Mouse (Mus musculus) kidney, embryonic 14.5 days (tissue): Measurements from ENCODE around the gene Acox1. TPM values are rescaled to one million over a fixed set of nuclear protein-coding genes. Genes with fewer than 3 reads are reported as not detected.

Experiments
- ATAC-seq: fragments of 200-750 bp; cut with Nextera tagmentation; 2 replicates; pipeline ENCODE4 v1.8.0; 2017; ENCODE audit warnings: moderate number of reproducible peaks, mild to moderate bottlenecking, moderate TSS enrichment, moderate library complexity; ENCODE audit not compliant: low FRiP score, low TSS enrichment
- H3K27ac ChIP-seq: fragments of 300-500 bp; sonication (generic); 2 replicates; pipeline ENCODE4 v1.5.1; 2014; ENCODE audit warnings: low read depth, mild to moderate bottlenecking, low read length, moderate library complexity, mixed read lengths
- H3K27me3 ChIP-seq: fragments of 300-500 bp; sonication (generic); 2 replicates; pipeline ENCODE4 v1.6.1; 2014; ENCODE audit warnings: mild to moderate bottlenecking, low read length; ENCODE audit not compliant: control insufficient read depth, insufficient read depth
- H3K36me3 ChIP-seq: fragments of 300-500 bp; sonication (generic); 2 replicates; pipeline ENCODE4 v1.6.1; 2014; ENCODE audit warnings: low read length, mixed read lengths; ENCODE audit not compliant: control insufficient read depth, insufficient read depth
- H3K4me1 ChIP-seq: fragments of 300-500 bp; sonication (generic); 2 replicates; pipeline ENCODE4 v1.6.1; 2014; ENCODE audit warnings: low read length, mixed read lengths; ENCODE audit not compliant: control insufficient read depth, insufficient read depth
- H3K4me2 ChIP-seq: fragments of 300-500 bp; sonication (generic); replicated peaks from 2 replicates; pipeline ENCODE4 v1.6.1; 2014; ENCODE audit warnings: low read depth, mild to moderate bottlenecking, low read length
- H3K4me3 ChIP-seq: fragments of 300-500 bp; sonication (generic); 2 replicates; pipeline ENCODE4 v1.5.1; 2014; ENCODE audit warnings: mild to moderate bottlenecking, low read length
- H3K9ac ChIP-seq: fragments of 300-500 bp; sonication (generic); 2 replicates; pipeline ENCODE4 v1.6.1; 2014; ENCODE audit warnings: low read depth, mild to moderate bottlenecking, low read length, moderate library complexity
- H3K9me3 ChIP-seq: fragments of 300-500 bp; sonication (generic); 2 replicates; pipeline ENCODE4 v1.6.1; 2016; ENCODE audit warnings: low read length; ENCODE audit not compliant: control insufficient read depth
- WGBS: fragments of 180-500 bp; shearing (Covaris S2); extraction: QIAGEN DNeasy Blood & Tissue Kit; methylation state at CpG from one replicate; pipeline ENCODE4 v1.1.7; 2014; 5-methylcytosine and 5-hydroxymethylcytosine counted together
- polyA plus RNA-seq: library from polyadenylated mRNA; unstranded; fragments of >200 nt; fragmentation: Nextera tagmentation; extraction: Ambion mirVana; gene quantifications from 2 replicates; pipeline ENCODE4 v1.2.1, GENCODE M21; 2014

The Acox1 gene
- polyA plus RNA-seq, 1 experiment from 2014 or later: 27.4 TPM

GRCm38 (mm10) chr11:116203150-116203549 is 4.3 kb upstream of the Acox1 start:
- Histone ChIP-seq H3K9ac (no peak overlapping the region), H3K36me3 (peaks cover 16% of the 10 kb centered on the region), H3K4me1 (peaks cover 1% of the 10 kb centered on the region; the same call in 1 of the 2 replicates), H3K4me3 (no peak overlapping the region), H3K9me3 (no peaks in the 10 kb centered on the region), H3K4me2 (no peak overlapping the region), H3K27ac (no peak overlapping the region), H3K27me3 (no peaks in the 10 kb centered on the region)
- ATAC-seq: no peak
- WGBS: 78% methylated on average over 3 of the region's 3 CpGs

GRCm38 (mm10) chr11:116201151-116201550 is 2.3 kb upstream of the Acox1 start:
- Histone ChIP-seq H3K4me3 (no peak overlapping the region), H3K4me2 (no peak overlapping the region), H3K4me1 (peaks cover 11% of the 10 kb centered on the region; the same call in 1 of the 2 replicates), H3K9me3 (no peaks in the 10 kb centered on the region), H3K9ac (no peak overlapping the region), H3K36me3 (peaks cover 14% of the 10 kb centered on the region), H3K27me3 (no peaks in the 10 kb centered on the region), H3K27ac (no peak overlapping the region)
- 77% methylated on average over 2 of the region's 2 CpGs for WGBS
- ATAC-seq: no peak

- Histone ChIP-seq H3K4me1 (peaks cover 11% of the 10 kb centered on the region; the same call in 1 of the 2 replicates), H3K4me2 (peak overlapping the region; percentile 78), H3K9me3 (no peaks in the 10 kb centered on the region), H3K4me3 (peak overlapping the region; percentile 50), H3K36me3 (peaks cover 11% of the 10 kb centered on the region; the same call in 1 of the 2 replicates), H3K27ac (peak overlapping the region; percentile 86), H3K27me3 (no peaks in the 10 kb centered on the region), H3K9ac (peak overlapping the region; percentile 77)
- WGBS: 20% methylated on average over 13 of the region's 13 CpGs
- no peak for ATAC-seq
Measured at GRCm38 (mm10) chr11:116198132-116198531, 713 bp downstream of the Acox1 start.

GRCm38 (mm10) chr11:116197584-116197906 is 1.3 kb downstream of the Acox1 start:
- H3K27me3 ChIP-seq: no peaks in the 10 kb centered on the region
- H3K36me3 ChIP-seq: peaks cover 11% of the 10 kb centered on the region; the same call in 1 of the 2 replicates
- WGBS: 87% methylated on average over 6 of the region's 6 CpGs
- H3K27ac ChIP-seq: no peak overlapping the region
- no peak overlapping the region; the same call in 1 of the 2 replicates for H3K4me3 ChIP-seq
- H3K4me1 ChIP-seq: peaks cover 11% of the 10 kb centered on the region; the same call in 1 of the 2 replicates
- peak overlapping the region; percentile 78; the same call in 1 of the 2 replicates for H3K4me2 ChIP-seq
- no peak overlapping the region for H3K9ac ChIP-seq
- no peak for ATAC-seq
- H3K9me3 ChIP-seq: no peaks in the 10 kb centered on the region

GRCm38 (mm10) chr11:116196866-116197583 is 1.8 kb downstream of the Acox1 start:
- Histone ChIP-seq H3K4me2 (peak overlapping the region; percentile 78; the same call in 1 of the 2 replicates), H3K27ac (no peak overlapping the region), H3K4me3 (no peak overlapping the region; the same call in 1 of the 2 replicates), H3K9me3 (no peaks in the 10 kb centered on the region), H3K4me1 (peaks cover 11% of the 10 kb centered on the region; the same call in 1 of the 2 replicates), H3K27me3 (no peaks in the 10 kb centered on the region), H3K9ac (no peak overlapping the region), H3K36me3 (peaks cover 11% of the 10 kb centered on the region; the same call in 1 of the 2 replicates)
- no peak for ATAC-seq
- 95% methylated on average over 18 of the region's 18 CpGs for WGBS

- peaks cover 11% of the 10 kb centered on the region; the same call in 1 of the 2 replicates for H3K36me3 ChIP-seq
- H3K9ac ChIP-seq: no peak overlapping the region
- no peak overlapping the region for H3K4me2 ChIP-seq
- 88% methylated on average over 3 of the region's 3 CpGs for WGBS
- no peak for ATAC-seq
- no peaks in the 10 kb centered on the region for H3K9me3 ChIP-seq
- H3K27me3 ChIP-seq: no peaks in the 10 kb centered on the region
- no peak overlapping the region for H3K4me3 ChIP-seq
- no peak overlapping the region for H3K27ac ChIP-seq
- H3K4me1 ChIP-seq: peaks cover 11% of the 10 kb centered on the region; the same call in 1 of the 2 replicates
Measured at GRCm38 (mm10) chr11:116196336-116196735, 2.5 kb downstream of the Acox1 start.

- Histone ChIP-seq H3K9me3 (no peaks in the 10 kb centered on the region), H3K4me1 (peaks cover 11% of the 10 kb centered on the region; the same call in 1 of the 2 replicates), H3K27me3 (no peaks in the 10 kb centered on the region), H3K9ac (no peak overlapping the region), H3K4me2 (no peak overlapping the region), H3K4me3 (no peak overlapping the region), H3K27ac (no peak overlapping the region), H3K36me3 (peaks cover 11% of the 10 kb centered on the region; the same call in 1 of the 2 replicates)
- no peak for ATAC-seq
- WGBS: 62% methylated on average over 5 of the region's 5 CpGs
Measured at GRCm38 (mm10) chr11:116195252-116195651, 3.6 kb downstream of the Acox1 start.

- no peak overlapping the region for H3K4me3 ChIP-seq
- no peaks in the 10 kb centered on the region for H3K27me3 ChIP-seq
- H3K4me2 ChIP-seq: no peak overlapping the region
- ATAC-seq: no peak
- H3K9ac ChIP-seq: no peak overlapping the region
- no peak overlapping the region for H3K27ac ChIP-seq
- WGBS: 92% methylated on average over 8 of the region's 8 CpGs
- H3K4me1 ChIP-seq: peaks cover 11% of the 10 kb centered on the region; the same call in 1 of the 2 replicates
- H3K9me3 ChIP-seq: no peaks in the 10 kb centered on the region
- H3K36me3 ChIP-seq: peaks cover 12% of the 10 kb centered on the region; the same call in 1 of the 2 replicates
Measured at GRCm38 (mm10) chr11:116194619-116195018, 4.2 kb downstream of the Acox1 start.

- ATAC-seq: no peak
- no peak overlapping the region for H3K4me3 ChIP-seq
- 72% methylated on average over 11 of the region's 11 CpGs for WGBS
- H3K9me3 ChIP-seq: no peaks in the 10 kb centered on the region
- no peaks in the 10 kb centered on the region for H3K27me3 ChIP-seq
- peaks cover 37% of the 10 kb centered on the region for H3K36me3 ChIP-seq
- H3K4me2 ChIP-seq: no peak overlapping the region
- H3K27ac ChIP-seq: no peak overlapping the region
- no peak overlapping the region for H3K9ac ChIP-seq
- H3K4me1 ChIP-seq: no peaks in the 10 kb centered on the region
Measured at GRCm38 (mm10) chr11:116187226-116187930, 11.5 kb downstream of the Acox1 start.
